Mouse (Mus musculus) kidney, embryonic 16.5 days (tissue): Measurements from ENCODE around the gene Rabgap1l. TPM values are rescaled to one million over a fixed set of nuclear protein-coding genes. Genes with fewer than 3 reads are reported as not detected.

Experiments
- ATAC-seq: fragments of 200-750 bp; cut with Nextera tagmentation; 2 replicates; pipeline ENCODE4 v1.8.0; 2017; ENCODE audit warnings: moderate TSS enrichment; ENCODE audit not compliant: low FRiP score, low TSS enrichment
- H3K27ac ChIP-seq: fragments of 300-500 bp; sonication (generic); 2 replicates; pipeline ENCODE4 v1.5.1; 2014; ENCODE audit warnings: low read length
- H3K27me3 ChIP-seq: fragments of 300-500 bp; sonication (generic); 2 replicates; pipeline ENCODE4 v1.6.1; 2014; ENCODE audit warnings: low read length, control low read depth, mixed read lengths; ENCODE audit not compliant: insufficient read depth
- H3K36me3 ChIP-seq: fragments of 300-500 bp; sonication (generic); 2 replicates; pipeline ENCODE4 v1.6.1; 2014; ENCODE audit warnings: low read length, control low read depth, mixed read lengths; ENCODE audit not compliant: insufficient read depth
- H3K4me1 ChIP-seq: fragments of 300-500 bp; sonication (generic); 2 replicates; pipeline ENCODE4 v1.6.1; 2014; ENCODE audit warnings: low read length, control low read depth, mixed read lengths; ENCODE audit not compliant: insufficient read depth
- H3K4me2 ChIP-seq: fragments of 300-500 bp; sonication (generic); replicated peaks from 2 replicates; pipeline ENCODE4 v1.6.1; 2014; ENCODE audit warnings: low read depth, low read length
- H3K4me3 ChIP-seq: fragments of 300-500 bp; sonication (generic); 2 replicates; pipeline ENCODE4 v1.5.1; 2014; ENCODE audit warnings: mild to moderate bottlenecking, low read length
- H3K9ac ChIP-seq: fragments of 300-500 bp; sonication (generic); replicated peaks from 2 replicates; pipeline ENCODE4 v1.6.1; 2014; ENCODE audit warnings: low read length
- H3K9me3 ChIP-seq: fragments of 300-500 bp; sonication (generic); 2 replicates; pipeline ENCODE4 v1.6.1; 2016; ENCODE audit warnings: low read length, control low read depth
- WGBS: fragments of 180-500 bp; shearing (Covaris S2); extraction: QIAGEN DNeasy Blood & Tissue Kit; methylation state at CpG from one replicate; pipeline ENCODE4 v1.1.7; 2014; 5-methylcytosine and 5-hydroxymethylcytosine counted together
- polyA plus RNA-seq: library from polyadenylated mRNA; unstranded; fragments of >200 nt; fragmentation: Nextera tagmentation; extraction: Ambion mirVana; gene quantifications from 2 replicates; pipeline ENCODE4 v1.2.1, GENCODE M21; 2015

Rabgap1l gene
- polyA plus RNA-seq, 1 experiment from 2014 or later, result 11.4 TPM

DNA sequence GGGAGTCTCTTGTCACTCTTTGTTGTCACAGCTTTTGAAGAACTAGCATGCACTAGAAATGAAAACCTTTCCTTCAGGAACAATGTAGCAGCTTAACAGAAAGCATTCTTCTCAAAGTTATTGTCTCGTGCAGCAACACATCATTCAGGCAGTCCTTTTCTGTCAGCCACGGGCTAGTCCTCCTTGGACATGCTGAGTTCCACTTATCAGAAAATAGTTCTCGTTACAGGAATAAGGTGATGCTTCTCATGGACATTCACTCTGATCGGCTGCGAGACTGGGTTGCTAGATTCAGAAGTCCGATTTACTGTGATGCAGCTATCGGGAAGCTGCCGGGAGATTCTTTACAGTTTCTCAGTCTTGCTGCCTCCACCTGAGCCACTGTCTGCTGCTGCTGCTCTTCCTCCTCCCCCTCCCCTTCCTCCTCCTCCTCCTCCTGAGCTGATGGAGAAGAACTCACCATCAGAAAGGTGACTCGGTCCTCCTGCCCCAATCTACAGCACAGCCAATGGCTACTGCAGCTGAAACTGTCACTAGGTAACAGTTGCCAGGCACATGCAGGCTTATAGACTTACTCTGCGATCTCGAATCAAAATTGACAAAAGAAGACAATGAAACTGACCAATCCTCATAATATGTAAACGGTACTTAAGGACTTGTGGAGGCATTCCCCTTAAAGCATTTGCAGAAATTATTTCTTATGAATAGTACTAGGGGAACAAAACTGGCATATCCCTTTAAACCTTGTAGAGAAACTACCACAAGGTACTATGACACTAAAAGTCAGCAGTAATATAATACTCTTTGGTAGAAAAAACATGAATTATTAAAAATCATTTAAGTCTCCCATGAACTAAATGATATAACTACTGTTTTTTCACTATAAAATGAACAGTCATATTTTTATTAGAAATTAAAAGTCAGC is 213.4 kb downstream of the Rabgap1l start:
- H3K9me3 ChIP-seq, result no peaks in the 10 kb centered on the region
- no peak overlapping the region for H3K9ac ChIP-seq
- H3K4me2 ChIP-seq, result no peak overlapping the region
- H3K4me1 ChIP-seq, result no peaks in the 10 kb centered on the region
- H3K27me3 ChIP-seq, result no peaks in the 10 kb centered on the region
- H3K36me3 ChIP-seq, result no peaks in the 10 kb centered on the region
- H3K4me3 ChIP-seq, result no peak overlapping the region
- ATAC-seq, result no peak
- no peak overlapping the region for H3K27ac ChIP-seq
- WGBS, result 75% methylated on average over 12 of the region's 12 CpGs

DNA sequence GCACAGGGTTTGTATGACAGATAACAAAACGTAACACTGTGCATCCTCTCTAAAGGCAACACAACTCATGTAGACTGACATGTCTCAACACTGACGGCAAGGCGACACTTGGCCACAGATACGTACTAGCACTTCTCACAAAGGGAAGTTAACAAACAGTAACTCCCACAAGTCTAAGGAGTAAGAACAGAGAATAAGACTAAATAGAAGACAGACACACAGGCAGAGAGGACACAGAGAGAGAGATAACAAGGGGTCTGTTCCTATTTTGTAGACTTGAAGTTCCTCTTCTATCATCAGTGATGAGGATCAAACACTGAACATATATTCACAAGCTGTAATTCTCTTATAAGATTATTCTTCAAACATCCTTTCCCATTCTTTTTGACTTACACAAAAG is 216.9 kb downstream of the Rabgap1l start:
- H3K4me1 ChIP-seq, result no peaks in the 10 kb centered on the region
- H3K4me2 ChIP-seq, result no peak overlapping the region
- no peak overlapping the region for H3K27ac ChIP-seq
- H3K27me3 ChIP-seq, result no peaks in the 10 kb centered on the region
- no peak overlapping the region for H3K9ac ChIP-seq
- WGBS, result 81% methylated on average over 4 of the region's 4 CpGs
- no peak for ATAC-seq
- H3K4me3 ChIP-seq, result no peak overlapping the region
- H3K9me3 ChIP-seq, result no peaks in the 10 kb centered on the region
- no peaks in the 10 kb centered on the region for H3K36me3 ChIP-seq

- no peak overlapping the region for H3K9ac ChIP-seq
- no peak overlapping the region for H3K27ac ChIP-seq
- no peaks in the 10 kb centered on the region for H3K36me3 ChIP-seq
- no peak overlapping the region for H3K4me2 ChIP-seq
- ATAC-seq, result no peak
- WGBS, result 79% methylated on average over 4 of the region's 4 CpGs
- no peaks in the 10 kb centered on the region for H3K27me3 ChIP-seq
- no peaks in the 10 kb centered on the region for H3K9me3 ChIP-seq
- H3K4me3 ChIP-seq, result no peak overlapping the region
- no peaks in the 10 kb centered on the region for H3K4me1 ChIP-seq
Observed at GRCm38 (mm10) chr1:160574039-160574438, 219.0 kb downstream of the Rabgap1l start.

- H3K4me1 ChIP-seq, result no peaks in the 10 kb centered on the region
- H3K4me3 ChIP-seq, result no peak overlapping the region
- H3K36me3 ChIP-seq, result no peaks in the 10 kb centered on the region
- H3K27ac ChIP-seq, result no peak overlapping the region
- WGBS, result 34% methylated on average over 4 of the region's 4 CpGs
- H3K27me3 ChIP-seq, result no peaks in the 10 kb centered on the region
- H3K9ac ChIP-seq, result no peak overlapping the region
- H3K9me3 ChIP-seq, result no peaks in the 10 kb centered on the region
- no peak overlapping the region for H3K4me2 ChIP-seq
- no peak for ATAC-seq
Observed at GRCm38 (mm10) chr1:160566458-160566857, 226.6 kb downstream of the Rabgap1l start.

- Histone ChIP-seq H3K36me3 (no peaks in the 10 kb centered on the region), H3K4me2 (no peak overlapping the region), H3K27ac (no peak overlapping the region), H3K4me3 (no peak overlapping the region), H3K27me3 (no peaks in the 10 kb centered on the region), H3K9ac (no peak overlapping the region), H3K9me3 (no peaks in the 10 kb centered on the region), H3K4me1 (no peaks in the 10 kb centered on the region)
- ATAC-seq, result no peak
- WGBS, result 71% methylated on average over 1 of the region's 1 CpGs
Observed at GRCm38 (mm10) chr1:160561381-160561780, 231.6 kb downstream of the Rabgap1l start.

- H3K9ac ChIP-seq, result no peak overlapping the region
- H3K4me1 ChIP-seq, result no peaks in the 10 kb centered on the region
- H3K9me3 ChIP-seq, result no peaks in the 10 kb centered on the region
- H3K4me3 ChIP-seq, result no peak overlapping the region
- H3K27me3 ChIP-seq, result no peaks in the 10 kb centered on the region
- no peaks in the 10 kb centered on the region for H3K36me3 ChIP-seq
- 83% methylated on average over 1 of the region's 1 CpGs for WGBS
- ATAC-seq, result no peak
- no peak overlapping the region for H3K27ac ChIP-seq
- H3K4me2 ChIP-seq, result no peak overlapping the region
Observed at GRCm38 (mm10) chr1:160550636-160551035, 242.4 kb downstream of the Rabgap1l start.

DNA sequence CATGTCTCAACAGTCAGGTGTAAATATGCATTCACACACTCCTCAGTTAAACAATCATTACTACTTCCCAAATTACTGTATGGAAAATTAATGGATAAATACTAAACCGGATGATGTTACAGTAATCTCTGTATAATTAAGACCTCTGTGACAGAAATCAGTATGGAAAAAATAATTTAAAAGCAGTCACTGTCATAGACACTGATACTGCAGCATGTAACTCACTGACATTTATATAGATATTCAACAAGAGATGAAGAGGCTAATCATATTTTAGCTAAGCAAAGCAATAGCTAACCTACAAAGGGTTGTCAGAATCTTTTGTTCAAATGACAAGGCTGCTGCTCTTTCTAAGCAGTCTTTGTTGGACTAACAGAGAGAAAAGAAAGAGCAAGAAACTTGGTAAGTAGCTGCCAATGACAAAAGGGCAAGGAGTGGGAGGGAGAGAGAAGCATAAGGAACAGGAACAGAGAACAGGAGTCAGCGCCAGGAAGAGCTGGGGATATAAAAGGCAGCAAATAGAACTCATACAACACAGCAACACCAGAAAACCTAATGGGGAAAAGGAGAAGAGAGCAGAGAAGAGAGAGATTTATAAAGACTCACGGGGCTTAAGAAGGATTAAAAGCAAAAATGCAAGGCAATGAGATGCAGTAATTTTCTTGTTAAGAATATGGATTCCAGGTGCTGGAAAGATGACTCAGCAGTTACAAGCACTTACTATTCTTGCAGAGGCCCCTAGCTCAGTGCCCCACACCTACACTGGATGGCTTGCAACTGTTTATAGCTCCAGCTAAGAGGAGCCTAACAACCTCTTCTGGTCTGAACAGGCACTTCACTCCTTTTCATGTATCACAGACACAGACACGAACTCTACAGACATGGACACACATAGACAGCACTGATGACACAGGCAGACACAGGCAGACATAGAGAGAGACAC is 244.8 kb downstream of the Rabgap1l start:
- Histone ChIP-seq H3K4me2 (no peak overlapping the region), H3K4me3 (no peak overlapping the region), H3K4me1 (no peaks in the 10 kb centered on the region), H3K9me3 (no peaks in the 10 kb centered on the region), H3K27me3 (no peaks in the 10 kb centered on the region), H3K27ac (no peak overlapping the region), H3K9ac (no peak overlapping the region), H3K36me3 (no peaks in the 10 kb centered on the region)
- WGBS, result 54% methylated on average over 4 of the region's 4 CpGs
- ATAC-seq, result no peak

GRCm38 (mm10) chr1:160535649-160536048 is 257.4 kb downstream of the Rabgap1l start:
- H3K4me2 ChIP-seq, result no peak overlapping the region
- WGBS, result 88% methylated on average over 8 of the region's 8 CpGs
- no peak overlapping the region for H3K9ac ChIP-seq
- no peaks in the 10 kb centered on the region for H3K27me3 ChIP-seq
- no peaks in the 10 kb centered on the region for H3K36me3 ChIP-seq
- no peak overlapping the region for H3K4me3 ChIP-seq
- no peak overlapping the region for H3K27ac ChIP-seq
- no peaks in the 10 kb centered on the region for H3K9me3 ChIP-seq
- no peaks in the 10 kb centered on the region for H3K4me1 ChIP-seq
- no peak for ATAC-seq

GRCm38 (mm10) chr1:160534571-160535335 is 258.3 kb downstream of the Rabgap1l start:
- H3K4me1 ChIP-seq, result no peaks in the 10 kb centered on the region
- H3K9me3 ChIP-seq, result no peaks in the 10 kb centered on the region
- 86% methylated on average over 2 of the region's 2 CpGs for whole genome bisulfite sequencing
- H3K9ac ChIP-seq, result no peak overlapping the region
- no peaks in the 10 kb centered on the region for H3K27me3 ChIP-seq
- no peak for ATAC-seq
- H3K4me3 ChIP-seq, result no peak overlapping the region
- H3K36me3 ChIP-seq, result no peaks in the 10 kb centered on the region
- H3K4me2 ChIP-seq, result no peak overlapping the region
- no peak overlapping the region for H3K27ac ChIP-seq
